Mouse (Mus musculus) brain, embryonic 18.5 days (tissue): ENCODE data around the gene Ap1b1.
A peak's percentile ranks its signal among the peaks of the same experiment; 100 is the strongest.

Source experiments
- DNase-seq: peaks from one replicate; pipeline ENCODE4 v3.0.0-alpha.2; 2012; ENCODE audit warnings: low read depth, low spot score

Ap1b1 gene

DNA sequence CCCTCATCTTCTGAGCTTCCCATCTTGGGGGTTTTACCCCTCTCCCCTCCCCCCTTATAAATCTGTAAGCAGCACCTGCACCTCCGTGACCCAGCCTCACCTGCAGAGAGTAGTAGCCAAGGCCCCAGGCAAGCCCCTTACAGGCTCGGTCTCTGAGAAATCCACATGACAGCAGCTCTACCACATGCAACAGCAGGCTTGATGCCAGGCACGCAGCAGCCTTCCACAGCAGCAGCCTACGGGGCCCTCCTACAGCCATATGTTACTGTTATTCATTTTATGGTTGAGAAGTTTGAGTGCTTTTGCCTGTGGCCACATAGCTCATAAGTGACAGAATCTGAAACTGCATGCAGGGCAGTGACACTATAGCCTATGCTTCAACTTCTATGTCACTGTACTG lies 48.8 kb downstream of the Ap1b1 start:
- DNase-seq = no peak

DNA sequence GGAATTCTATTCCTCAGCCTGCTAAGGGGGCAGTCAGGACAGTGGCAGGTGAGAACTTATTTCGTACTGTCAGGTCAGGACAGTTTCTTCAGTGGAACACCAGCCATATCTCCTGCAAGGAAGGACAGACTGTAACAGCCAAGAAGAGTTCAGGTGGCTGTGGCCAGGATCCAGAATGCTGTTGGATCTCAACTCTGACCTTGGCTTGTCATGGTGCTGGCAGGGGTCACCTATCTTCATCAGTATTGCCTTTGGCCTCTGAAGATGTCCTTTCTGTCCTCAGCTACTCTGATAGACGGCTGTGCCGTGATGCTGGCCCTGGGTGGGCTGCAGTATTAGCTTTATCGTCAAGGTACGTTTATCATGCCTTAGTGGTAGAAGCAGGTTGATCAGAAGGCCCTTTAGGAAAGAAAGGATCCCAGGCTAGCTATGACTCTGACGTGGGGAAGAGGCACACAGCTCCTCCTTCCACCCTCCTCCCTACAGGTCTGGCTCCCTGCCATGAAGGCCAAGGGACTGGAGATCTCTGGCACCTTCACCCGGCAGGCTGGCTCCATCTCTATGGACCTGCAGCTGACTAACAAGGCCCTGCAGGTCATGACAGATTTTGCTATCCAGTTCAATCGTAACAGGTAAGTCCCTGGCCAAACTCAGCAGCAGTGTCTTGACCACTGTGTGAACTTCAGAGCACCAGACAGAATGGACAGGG lies 50.7 kb downstream of the Ap1b1 start:
- no peak for DNase-seq

DNA sequence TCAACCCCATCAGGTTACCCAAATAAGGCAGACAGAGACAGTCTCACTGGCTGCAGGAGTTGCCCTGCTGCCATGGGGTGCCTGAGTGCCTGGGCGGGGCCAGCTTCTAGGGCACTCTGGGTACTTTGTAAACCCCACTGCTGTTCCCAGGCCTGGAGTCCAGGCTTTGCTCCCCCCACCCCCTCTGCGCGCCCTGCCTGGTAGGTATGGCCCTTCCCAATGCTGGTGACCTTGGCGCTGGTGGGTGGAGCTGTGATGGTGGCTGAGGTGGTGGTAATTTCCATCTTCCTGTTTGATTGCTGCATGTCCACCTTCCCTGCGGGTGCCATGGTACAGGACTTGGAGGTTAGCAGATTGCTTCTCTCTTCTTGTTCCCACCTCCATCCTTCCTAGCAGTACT lies 54.0 kb downstream of the Ap1b1 start:
- DNase-seq = no peak

DNA sequence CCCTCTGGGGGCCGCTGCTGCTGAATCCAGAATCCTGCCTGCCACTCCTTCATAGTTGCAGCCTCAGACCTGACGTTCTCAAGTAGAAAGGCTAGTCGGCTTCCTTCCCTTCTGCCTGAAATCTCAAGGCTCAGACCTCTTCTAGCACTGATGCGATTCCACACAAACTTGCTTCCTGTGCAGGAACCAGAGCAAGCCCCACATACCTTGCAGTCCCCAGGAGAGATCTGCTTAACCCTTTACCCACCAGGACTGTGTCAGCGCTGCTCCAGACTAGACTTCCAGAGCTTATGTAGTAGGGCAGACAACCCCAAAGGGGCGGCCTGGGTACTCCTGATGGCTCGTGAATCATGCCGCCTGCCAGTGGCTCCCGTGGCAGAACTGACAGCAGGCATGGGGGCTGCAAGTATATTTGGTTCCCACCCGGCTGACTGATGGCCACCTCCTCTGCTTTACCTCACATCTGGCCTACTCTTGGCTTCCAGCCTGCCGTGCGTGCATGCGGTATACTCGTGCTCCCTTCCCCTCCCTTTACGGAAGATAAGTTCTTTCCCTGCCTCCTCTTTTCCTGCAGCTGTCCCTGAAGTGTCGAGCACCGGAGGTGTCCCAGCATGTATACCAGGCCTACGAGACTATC lies 54.6 kb downstream of the Ap1b1 start:
- no peak for DNase-seq

DNA sequence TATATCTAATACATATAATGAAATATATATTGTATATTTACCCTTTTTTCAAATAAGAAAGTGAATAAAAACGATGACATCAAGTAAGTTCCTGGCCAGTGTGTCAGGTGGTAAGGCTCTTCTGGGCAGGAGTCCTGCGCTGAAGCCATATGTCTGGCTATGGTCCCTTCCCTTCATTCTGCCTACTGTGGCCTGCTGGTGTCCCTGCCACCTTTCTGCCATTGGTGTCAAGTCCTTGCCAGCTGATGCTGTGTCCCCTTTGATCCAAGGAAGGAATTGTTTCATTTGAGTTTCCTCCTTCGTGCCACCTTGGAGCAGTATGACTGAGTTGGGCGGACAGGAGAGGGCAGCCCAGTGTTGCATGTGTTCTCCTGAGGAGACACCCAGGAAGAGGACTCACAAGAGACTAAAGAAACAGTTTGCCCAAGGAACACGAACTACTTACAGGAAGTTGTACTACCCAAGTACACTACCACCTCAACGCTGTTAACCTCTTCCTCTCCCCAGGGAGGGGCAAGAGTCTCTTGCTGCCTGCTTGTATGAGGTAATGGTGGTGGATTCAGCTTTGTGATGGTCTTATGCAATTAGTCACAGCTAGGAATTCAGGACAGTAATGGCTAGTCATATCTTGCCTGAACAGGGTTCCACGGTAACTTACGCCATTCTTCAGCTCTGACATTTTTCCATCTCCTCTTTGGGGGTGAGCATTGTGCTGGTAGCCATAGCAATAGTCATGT lies 56.2 kb downstream of the Ap1b1 start:
- DNase-seq = no peak

DNA sequence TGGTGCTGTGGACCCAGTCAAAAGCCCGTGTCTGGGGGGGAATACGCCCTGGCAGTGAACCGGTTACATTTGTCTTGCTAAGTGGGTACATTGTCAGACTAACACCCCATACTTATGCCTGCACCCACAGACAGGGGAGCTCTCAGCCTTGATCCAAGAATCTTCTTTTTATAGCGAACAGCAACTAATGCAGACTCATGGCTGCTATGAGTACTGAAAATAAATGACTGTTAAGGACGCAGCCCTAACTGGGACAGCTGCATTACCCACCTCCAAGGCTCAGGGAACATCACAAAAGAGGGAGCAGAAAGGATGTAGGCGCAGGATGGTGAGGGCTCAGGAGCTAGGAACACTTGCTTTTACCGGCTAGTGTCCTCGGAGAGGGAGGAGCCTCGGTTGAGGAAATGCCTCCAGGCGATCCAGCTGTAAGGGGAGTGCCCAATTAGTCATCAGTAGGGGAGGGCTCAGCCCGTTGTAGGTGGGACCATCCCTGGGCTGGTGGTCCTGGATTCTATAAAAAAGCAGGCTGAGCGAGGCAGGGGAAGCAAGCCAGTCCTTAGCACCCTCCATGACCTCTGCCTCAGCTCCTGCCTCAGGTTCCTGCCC lies 59.8 kb downstream of the Ap1b1 start:
- DNase-seq = no peak

DNA sequence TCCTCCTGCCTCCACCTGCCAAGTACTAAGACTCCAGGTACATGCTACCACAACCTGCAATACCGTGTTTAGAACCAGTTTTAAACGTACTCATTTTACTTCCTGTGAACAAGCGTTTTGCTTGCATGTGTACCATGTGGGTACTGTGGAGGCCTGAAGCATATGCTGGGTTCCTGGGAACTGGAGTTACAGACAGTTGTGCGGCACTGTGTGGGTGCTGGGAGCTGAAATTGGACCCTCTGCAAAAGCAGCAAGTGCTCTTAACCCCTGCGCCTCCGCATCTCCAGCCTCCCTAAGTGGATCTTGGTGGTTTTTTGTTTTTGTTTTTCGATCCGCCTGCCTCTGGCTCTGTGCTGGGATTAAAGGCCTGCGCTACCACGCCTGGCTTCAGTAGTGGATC lies 65.0 kb downstream of the Ap1b1 start:
- no peak for DNase-seq

DNA sequence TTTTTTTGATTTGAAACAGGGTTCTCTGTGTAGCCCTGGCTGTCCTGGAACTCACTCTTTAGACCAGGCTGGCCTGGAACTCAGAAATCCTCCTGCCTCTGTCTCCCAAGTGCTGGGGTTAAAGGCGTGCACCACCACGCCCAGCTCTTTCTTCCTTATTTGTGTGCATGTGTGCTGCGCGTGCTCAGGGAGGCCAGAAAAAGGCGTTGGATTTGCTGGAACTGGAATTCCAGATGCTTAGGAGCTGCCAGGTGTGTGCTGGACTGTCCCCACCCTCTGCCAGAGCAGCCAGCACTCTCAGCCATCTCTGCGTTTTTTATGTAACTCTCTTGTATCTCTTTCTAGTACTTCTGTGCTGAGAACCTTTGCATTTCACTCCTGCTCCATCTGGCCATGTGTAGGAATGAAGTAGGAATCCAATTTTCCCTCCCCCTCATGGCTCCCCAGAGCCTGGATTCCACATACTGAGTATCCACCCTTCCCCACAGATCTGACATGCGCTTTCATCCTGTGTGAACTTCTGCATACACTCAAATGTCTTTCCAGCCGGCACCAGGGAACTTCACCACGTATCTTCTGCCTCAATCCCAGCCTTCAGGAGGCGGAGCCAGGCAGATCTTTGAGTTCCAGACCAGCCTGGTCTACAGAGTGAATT lies 65.7 kb downstream of the Ap1b1 start:
- no peak for DNase-seq

DNA sequence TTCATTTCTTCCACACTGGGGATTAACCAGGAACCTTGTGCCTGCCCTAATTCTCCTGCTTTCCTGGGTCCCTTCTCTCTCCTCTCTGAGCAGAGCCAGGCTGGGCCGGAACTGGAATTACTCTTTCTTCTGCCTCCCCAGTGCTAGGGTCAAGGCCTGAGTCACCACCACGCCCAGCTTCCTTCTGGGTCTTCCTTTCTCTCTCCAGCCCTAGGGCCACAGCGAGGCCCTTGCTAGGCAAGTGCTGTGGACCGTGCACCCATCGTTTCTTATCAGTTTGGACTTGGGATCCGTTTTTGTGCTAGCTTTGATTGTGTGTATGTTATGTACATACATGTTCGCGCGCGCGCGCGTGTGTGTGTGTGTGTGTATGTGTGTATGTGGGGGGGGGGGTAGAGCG lies 67.5 kb downstream of the Ap1b1 start:
- no peak for DNase-seq

DNA sequence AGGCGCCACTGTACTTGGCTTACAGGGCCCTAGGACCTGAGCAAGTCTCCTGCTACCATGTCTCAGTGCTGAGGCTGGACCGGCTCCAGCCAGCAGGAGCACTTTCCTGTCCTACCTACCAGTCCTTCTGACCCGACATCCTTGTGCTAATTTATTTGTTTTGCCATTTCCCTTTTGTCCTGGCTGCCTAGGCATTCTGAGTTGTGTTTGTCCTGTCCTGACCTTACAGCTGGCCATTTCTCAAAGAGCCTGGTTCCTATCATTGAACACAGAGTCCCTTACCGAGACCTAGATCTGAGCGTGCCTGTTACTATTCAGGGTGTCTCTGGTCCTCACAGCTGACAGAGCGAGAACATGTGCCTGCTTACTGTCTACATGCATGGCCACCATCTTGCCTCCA lies 68.2 kb downstream of the Ap1b1 start:
- DNase-seq = no peak

DNA sequence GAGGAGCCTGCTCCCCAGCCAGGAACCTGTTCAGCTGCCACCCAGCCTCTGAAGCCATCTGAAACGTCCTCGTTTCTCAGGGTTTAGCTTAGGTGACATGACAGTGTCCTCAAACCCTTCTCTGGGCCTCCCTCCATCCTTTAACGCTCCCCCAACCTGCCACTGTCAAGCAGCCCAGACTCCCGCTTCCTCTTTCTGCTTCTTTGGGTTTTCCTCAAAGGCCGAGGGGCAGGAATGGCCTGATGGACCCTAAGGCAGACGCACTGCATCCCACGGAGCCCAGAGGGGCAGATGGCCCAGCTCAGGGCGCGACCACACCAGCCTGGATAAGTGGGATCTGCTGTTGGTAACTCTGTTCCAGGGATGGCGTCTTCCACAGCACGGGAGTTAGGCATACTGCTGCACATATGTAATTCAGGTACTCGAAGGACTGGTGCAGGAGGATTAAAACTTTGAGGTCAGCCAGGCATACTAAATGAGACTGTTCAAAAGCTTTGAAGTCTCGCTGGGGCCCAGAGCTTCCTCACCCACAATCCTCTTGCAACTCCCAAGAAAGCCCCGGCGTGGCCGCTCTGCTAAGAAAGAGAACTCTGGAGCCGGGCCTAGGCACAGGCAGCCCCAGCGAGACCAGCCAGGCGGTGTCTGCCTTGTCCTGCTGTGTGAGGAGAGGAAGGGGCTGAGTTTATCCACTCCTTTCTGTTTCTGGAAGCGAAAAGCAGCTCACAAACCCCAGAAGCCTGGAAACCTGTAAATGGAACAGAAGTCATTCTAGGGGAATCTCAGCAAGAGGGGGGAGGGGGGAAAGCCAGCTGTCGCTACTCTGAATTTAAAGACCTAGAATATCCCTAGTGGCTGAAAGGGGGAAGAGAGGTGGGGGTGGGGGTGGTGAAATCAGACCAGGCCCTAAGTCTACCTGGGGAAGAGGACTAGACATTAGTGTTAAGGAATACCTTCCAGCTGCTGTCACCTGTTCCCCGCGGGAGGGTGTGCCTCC lies 69.6 kb downstream of the Ap1b1 start:
- no peak for DNase-seq

DNA sequence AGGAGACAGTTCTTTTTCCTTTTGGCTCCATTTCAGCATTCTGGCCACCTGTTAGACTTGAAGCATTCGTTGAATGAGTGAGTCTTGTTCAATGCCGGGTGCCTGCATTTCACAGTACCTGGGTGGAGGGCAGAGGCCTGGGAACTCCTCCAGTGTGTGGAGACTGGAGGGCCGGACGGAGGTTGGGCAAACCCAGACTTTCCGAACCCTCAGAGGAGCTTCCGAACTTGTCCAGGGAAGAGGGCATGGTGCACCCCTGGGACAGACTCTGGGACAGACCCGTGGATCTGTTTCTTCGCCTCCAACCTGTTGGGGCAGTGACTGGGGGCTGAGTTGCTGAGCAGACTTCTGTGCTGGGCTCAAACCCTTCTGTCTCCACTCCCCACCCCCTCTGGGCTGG lies 70.4 kb downstream of the Ap1b1 start:
- no peak for DNase-seq

DNA sequence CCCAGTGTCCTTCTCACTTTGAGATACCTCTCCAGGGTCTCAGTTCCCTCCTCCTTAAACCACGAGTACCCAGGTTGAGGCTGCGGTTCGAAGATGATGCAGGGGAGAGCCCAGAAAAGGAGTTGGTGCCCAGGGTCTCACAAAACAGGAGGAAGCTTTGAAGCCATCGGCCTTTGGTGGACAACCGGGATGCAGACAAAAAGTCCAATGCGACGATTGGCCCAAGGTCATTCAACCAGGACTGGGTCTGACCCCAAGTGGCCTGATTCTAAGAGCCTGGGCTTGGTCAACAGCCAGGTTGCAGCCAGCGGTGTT lies 70.9 kb downstream of the Ap1b1 start:
- no peak for DNase-seq

DNA sequence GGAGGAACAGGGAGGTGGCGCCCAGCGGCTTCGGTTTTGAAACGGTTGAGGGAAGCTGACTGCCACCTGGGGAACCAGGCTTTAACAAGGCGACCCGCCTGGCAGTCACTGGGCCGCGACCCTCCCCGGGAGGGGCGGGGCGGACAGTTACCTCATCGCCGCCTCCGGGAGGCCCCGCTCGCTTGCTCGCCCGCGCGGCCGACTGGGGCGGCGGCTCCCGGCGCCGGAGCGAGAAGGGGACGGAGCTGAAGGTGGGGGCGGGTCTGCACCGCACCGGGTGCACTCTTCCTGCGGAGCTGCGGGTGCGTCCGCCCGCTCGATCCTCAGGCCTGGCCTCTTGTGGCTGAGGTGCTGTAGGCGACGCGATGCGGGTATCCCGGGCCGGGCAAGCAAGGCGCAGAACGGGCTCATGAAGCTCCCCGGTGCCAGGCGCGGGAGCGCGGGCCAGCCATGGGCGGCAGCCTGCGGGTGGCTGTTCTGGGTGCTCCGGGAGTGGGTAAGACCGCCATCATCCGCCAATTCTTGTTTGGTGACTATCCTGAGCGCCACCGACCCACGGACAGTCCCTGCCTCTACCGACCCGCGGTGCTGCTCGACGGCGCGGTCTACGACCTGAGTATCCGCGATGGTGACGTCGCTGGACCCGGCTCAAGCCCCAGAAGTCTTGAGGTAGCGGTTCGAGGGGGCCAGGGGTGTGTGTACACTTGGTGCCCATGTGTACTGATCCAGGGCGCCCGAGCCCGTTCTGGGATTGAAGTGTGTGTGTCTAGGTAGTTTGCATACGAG lies 71.4 kb downstream of the Ap1b1 start, which contains the start of gene Rasl10a:
TSS of gene Rasl10a (plus strand) at position 273 of the 786 bp plus-strand sequence.
- no peak for DNase-seq

DNA sequence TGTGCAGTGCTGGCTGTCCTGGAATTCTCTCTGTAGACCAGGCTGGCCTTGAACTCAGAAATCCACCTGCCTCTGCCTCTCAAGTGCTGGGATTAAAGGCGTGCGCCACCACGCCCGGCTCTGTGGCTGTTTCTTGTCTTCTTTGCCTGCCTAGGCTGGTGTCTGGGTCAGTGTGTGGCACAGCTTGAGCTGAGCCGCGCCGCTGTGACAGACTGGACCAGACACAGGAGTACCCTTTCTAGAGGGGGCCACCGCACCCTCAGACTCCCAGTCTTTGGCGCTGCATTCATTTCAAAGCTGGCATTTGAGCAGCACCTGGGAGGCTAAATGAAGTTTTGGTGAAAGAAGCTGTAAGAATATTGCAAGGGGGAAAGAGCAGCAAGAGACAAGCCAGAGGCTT lies 72.2 kb downstream of the Ap1b1 start:
- DNase-seq = no peak

DNA sequence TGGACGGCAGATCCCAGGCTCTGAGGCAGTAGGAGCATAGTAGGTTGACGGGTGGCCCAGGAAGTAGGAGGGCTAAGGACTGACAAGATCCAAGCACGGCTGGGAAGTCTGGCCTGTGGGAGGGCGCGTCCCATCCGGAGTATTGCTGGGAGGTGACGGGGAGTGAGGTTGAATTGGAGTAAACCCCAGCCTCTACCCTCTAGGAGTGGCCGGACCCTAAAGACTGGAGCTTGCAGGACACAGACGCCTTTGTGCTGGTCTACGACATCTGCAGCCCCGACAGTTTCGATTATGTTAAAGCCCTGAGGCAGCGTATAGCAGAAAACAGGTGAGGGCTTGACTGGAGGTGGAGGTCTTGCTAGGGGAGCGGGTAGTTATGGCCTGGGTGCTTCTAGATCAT lies 72.6 kb downstream of the Ap1b1 start:
- DNase-seq = no peak

DNA sequence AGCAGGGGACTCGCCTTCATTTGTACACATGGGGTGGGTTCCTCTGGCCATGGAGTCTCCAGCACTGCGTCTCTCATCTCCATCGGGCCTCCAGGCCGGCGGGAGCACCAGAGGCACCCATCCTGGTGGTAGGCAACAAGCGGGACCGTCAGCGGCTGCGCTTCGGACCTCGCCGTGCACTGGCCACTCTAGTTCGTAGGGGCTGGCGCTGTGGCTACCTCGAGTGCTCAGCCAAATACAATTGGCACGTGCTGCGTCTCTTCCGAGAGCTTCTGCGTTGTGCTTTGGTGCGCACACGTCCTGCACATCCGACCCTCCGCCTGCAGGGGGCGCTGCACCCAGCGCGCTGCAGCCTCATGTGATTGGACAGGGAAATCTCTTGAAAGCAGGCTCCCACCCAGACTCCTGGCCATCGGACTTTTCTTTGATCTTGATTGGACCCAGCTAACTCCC lies 73.1 kb downstream of the Ap1b1 start:
- no peak for DNase-seq

DNA sequence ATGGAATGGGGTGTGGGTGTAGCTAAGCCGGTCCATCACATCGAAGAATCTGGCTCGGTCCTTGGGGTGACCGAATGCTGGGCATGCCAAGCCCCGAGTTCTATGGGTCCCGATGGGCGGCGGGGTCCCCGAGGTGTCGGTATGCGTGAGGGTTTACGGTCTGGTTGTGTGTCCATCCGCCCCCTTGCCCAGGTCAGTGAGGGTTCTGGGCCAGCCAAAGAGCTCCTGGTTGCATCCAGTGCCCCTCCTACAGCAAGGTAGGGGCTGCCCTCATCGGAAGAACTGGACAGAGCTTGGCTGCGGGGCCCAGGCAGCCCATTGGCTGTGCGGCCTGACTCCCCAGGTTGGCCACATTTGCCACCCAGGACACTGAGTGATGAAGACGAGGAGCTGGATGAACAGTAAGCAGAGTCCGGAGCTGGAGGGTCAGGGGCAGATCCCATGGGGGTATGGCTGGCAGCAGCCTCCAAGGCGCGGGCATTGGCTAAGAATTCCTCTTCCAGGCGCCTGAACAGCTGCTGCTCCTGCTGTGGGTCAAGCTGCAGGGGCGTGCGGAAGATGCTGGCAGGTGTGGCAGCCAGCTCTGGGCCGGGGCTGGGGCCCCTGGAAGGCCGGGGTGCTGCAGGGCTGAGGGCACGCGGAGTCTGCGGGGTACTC lies 74.3 kb downstream of the Ap1b1 start:
- no peak for DNase-seq

DNA sequence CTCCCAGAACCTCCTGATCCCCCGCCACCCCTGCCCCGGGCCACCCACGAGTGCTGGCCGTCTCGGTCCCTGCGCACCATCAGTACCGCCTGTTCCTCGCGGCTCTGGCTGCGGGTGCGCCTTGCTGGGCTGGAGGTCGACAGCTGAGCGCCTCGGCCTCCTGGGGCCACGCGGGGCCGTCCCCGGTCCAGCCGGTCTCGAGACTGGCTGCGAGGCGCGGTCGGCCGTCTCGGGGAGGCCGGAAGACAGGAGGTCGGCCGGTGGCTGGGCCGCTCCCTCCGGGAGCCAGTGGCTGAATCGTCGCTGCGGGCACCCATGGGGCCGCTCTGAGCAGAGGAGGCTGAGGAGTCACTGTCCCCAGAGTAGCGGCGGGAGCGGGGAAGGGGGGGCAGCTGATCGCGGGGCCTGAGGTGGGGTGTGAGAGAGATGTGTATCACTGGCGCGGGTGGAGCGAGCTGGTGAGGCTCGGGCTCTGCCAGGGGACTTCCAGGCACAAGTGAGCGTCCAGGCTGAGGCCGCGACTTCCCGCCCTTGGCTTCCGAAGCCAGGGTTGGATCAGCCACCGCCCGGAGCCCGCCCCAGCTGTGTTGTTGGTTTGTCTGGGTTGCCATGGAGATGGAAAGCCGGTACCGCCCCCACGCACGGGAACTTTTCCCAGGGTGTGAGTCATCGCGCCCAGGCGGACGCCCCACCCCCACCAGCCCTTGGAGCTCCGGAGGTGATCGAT lies 75.0 kb downstream of the Ap1b1 start:
- DNase-seq = peak; percentile 34
